Mouse (Mus musculus) kidney, adult 2 months (tissue): Measurements from ENCODE around the gene Slc2a5.

Source experiments
- CTCF ChIP-seq: fragments of 200-500 bp; conservative IDR thresholded peaks from 2 replicates; pipeline ENCODE4 v1.5.1; 2011; ENCODE audit warnings: low read depth, mild to moderate bottlenecking, control low read depth, low read length, moderate library complexity, mixed read lengths; ENCODE audit not compliant: insufficient read depth, insufficient read length
- POLR2A ChIP-seq: fragments of 200-500 bp; IDR thresholded peaks from one replicate; pipeline ENCODE4 v1.6.1; 2011; ENCODE audit warnings: low read depth, low read length, control low read depth

DNA sequence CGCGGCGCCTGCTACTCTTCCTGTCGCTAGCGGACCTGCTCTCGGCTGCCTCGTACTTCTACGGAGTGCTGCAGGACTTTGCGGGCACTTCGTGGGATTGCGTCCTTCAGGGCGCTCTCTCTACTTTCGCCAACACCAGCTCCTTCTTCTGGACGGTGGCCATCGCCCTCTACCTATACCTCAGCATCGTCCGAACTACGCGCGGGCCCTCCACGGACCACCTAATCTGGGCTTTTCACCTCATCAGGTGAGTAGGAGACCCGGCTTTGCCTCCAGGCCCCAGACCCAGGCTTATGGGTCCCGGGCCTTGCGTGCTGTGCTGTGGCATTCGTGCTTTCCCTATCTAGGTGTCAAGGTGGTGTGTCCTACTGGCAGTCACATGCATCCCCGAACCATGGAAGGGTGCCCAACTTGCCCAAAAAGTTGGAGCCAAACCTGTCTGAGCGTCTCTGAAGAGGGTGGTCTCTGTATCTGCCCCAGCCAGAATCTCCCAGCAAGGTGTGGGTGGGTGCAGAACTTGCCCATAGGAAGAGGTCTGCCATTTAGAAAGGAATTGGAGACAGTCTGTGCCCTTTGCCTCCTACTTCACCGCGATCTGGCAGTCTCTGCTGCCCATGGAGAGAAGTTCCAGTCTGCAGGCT lies 31.1 kb upstream of the Slc2a5 start:
- TF ChIP-seq CTCF (no peak), POLR2A (no peak)
